Mouse (Mus musculus) liver, postnatal 0 days (tissue): ENCODE measurements around the gene Bloc1s1. TPM values are rescaled to one million over a fixed set of nuclear protein-coding genes. Genes with fewer than 3 reads are reported as not detected.

Source experiments
- ATAC-seq: fragments of 200-750 bp; cut with Nextera tagmentation; 2 replicates; pipeline ENCODE4 v1.8.0; 2017; ENCODE audit warnings: mild to moderate bottlenecking, moderate library complexity
- DNase-seq: peaks from one replicate; pipeline ENCODE4 v3.0.0-alpha.2; 2016
- H3K27ac ChIP-seq: fragments of 300-500 bp; sonication (generic); 2 replicates; pipeline ENCODE4 v1.5.1; 2014; ENCODE audit warnings: antibody characterized with exemption, moderate library complexity, mild to moderate bottlenecking, low read depth
- H3K27me3 ChIP-seq: fragments of 300-500 bp; sonication (generic); 2 replicates; pipeline ENCODE4 v1.6.1; 2014; ENCODE audit warnings: low read length, control low read depth, mixed read lengths; ENCODE audit not compliant: insufficient read depth
- H3K36me3 ChIP-seq: fragments of 300-500 bp; sonication (generic); replicated peaks from 2 replicates; pipeline ENCODE4 v1.6.1; 2014; ENCODE audit warnings: mild to moderate bottlenecking, control low read depth, low read length, moderate library complexity, mixed read lengths; ENCODE audit not compliant: insufficient read depth
- H3K4me1 ChIP-seq: fragments of 300-500 bp; sonication (generic); 2 replicates; pipeline ENCODE4 v1.6.1; 2014; ENCODE audit warnings: antibody characterized with exemption, mild to moderate bottlenecking, control low read depth; ENCODE audit not compliant: insufficient read depth
- H3K4me2 ChIP-seq: fragments of 300-500 bp; sonication (generic); 2 replicates; pipeline ENCODE4 v1.6.1; 2014; ENCODE audit warnings: low read depth, mild to moderate bottlenecking, low read length, moderate library complexity, mixed read lengths
- H3K4me3 ChIP-seq: fragments of 300-500 bp; sonication (generic); 2 replicates; pipeline ENCODE4 v1.5.1; 2014; ENCODE audit warnings: low read depth, low read length
- H3K9ac ChIP-seq: fragments of 300-500 bp; sonication (generic); replicated peaks from 2 replicates; pipeline ENCODE4 v1.6.1; 2014; ENCODE audit warnings: mild to moderate bottlenecking, moderate library complexity
- H3K9me3 ChIP-seq: fragments of 300-500 bp; sonication (generic); 2 replicates; pipeline ENCODE4 v1.6.1; 2016; ENCODE audit warnings: mild to moderate bottlenecking, control low read depth, low read length, mixed read lengths
- CTCF ChIP-seq: sonication (generic); IDR thresholded peaks from 2 replicates; pipeline ENCODE4 v1.5.1; 2016; ENCODE audit warnings: antibody characterized with exemption, low read depth
- EP300 ChIP-seq: IDR thresholded peaks from 2 replicates; pipeline ENCODE4 v1.6.1; 2016; ENCODE audit warnings: antibody characterized with exemption, low read depth, mild to moderate bottlenecking
- WGBS: fragments of 180-500 bp; shearing (Covaris S2); extraction: QIAGEN DNeasy Blood & Tissue Kit; methylation state at CpG from one replicate; pipeline ENCODE4 v1.1.7; 2014; ENCODE audit not compliant: insufficient replicate concordance; 5-methylcytosine and 5-hydroxymethylcytosine counted together
- polyA plus RNA-seq: library from polyadenylated mRNA; unstranded; fragments of >200 nt; fragmentation: Nextera tagmentation; extraction: Ambion mirVana; gene quantifications from 2 replicates; pipeline ENCODE4 v1.2.1, GENCODE M21; 2015

Gene Bloc1s1
- polyA plus RNA-seq, 1 experiment from 2014 or later, result 130 TPM

DNA sequence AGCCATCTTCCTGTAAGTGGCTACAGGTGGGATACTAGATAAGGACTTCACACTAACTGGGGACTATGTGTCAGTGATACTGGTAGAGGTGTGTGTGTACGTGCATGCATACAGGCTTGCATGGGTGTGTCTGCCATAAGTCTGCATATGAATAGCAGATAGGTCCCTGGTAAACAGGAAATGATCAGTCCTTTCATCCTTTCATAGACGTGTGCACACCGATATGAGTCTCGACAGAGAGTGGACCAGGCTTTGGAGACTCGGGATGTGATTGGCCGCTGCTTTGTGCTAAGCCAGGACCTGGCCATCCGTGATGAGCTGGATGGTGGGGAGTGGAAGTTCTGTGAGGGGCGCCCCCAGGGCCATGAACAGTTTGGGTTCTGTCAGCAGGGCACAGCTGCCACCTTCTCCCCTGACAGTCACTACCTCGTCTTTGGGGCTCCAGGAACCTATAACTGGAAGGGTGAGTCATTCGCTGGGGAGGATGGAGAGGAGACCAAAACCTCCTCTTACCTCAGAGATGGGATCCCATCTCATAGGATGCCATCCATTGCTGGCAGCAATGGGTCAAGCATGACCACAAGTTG is 16.7 kb upstream of the Bloc1s1 start:
- peaks cover 14% of the 10 kb centered on the region; the same call in 1 of the 2 replicates for H3K27me3 ChIP-seq
- no peak for DNase-seq

DNA sequence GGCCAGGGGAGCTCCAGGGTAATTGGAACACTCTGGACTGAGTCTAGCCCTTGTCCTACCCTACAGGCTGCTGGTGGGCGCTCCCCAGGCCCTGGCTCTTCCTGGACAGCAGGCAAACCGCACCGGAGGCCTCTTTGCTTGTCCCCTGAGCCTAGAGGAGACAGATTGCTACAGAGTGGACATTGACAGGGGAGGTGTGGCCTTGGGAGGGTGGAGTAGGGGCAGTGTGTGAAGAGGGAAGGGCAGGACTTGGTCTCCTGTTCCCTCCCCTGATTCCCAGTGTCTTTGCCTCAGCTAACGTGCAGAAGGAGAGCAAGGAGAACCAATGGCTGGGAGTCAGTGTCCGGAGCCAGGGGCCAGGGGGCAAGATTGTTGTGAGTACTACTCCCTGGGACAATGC is 15.1 kb upstream of the Bloc1s1 start:
- H3K27me3 ChIP-seq, result peaks cover 29% of the 10 kb centered on the region
- no peak overlapping the region for H3K4me2 ChIP-seq
- no peak overlapping the region for H3K9ac ChIP-seq
- no peaks in the 10 kb centered on the region for H3K4me1 ChIP-seq
- TF ChIP-seq EP300 (no peak), CTCF (no peak)
- no peak overlapping the region for H3K4me3 ChIP-seq
- peak; percentile 49 for DNase-seq
- peak overlapping the region; percentile 22; the same call in 1 of the 2 replicates for H3K27ac ChIP-seq
- H3K36me3 ChIP-seq, result no peaks in the 10 kb centered on the region
- ATAC-seq, result peak; percentile 89
- WGBS, result 35% methylated on average over 5 of the region's 5 CpGs
- no peaks in the 10 kb centered on the region for H3K9me3 ChIP-seq

More for the DNA sequence above, 16.7 kb upstream of the Bloc1s1 start:
- Histone ChIP-seq H3K4me1 (no peaks in the 10 kb centered on the region), H3K4me3 (no peak overlapping the region), H3K9ac (no peak overlapping the region), H3K27ac (no peak overlapping the region), H3K9me3 (no peaks in the 10 kb centered on the region), H3K4me2 (no peak overlapping the region), H3K36me3 (no peaks in the 10 kb centered on the region)
- WGBS, result 65% methylated on average over 10 of the region's 10 CpGs
- ATAC-seq, result no peak
- TF ChIP-seq CTCF, result no peak
- TF ChIP-seq EP300, result no peak

GRCm38 (mm10) chr10:128938457-128938856 is 14.6 kb upstream of the Bloc1s1 start:
- Histone ChIP-seq H3K27me3 (peaks cover 34% of the 10 kb centered on the region), H3K36me3 (no peaks in the 10 kb centered on the region), H3K4me2 (no peak overlapping the region), H3K9me3 (no peaks in the 10 kb centered on the region), H3K4me1 (0 out of 2 replicates have a peak, but pooled peaks cover 3% of the 10 kb centered on the region), H3K9ac (no peak overlapping the region), H3K27ac (no peak overlapping the region), H3K4me3 (no peak overlapping the region)
- DNase-seq (peak; percentile 50), ATAC-seq (peak; percentile 73)
- no peak for TF ChIP-seq EP300
- no peak for TF ChIP-seq CTCF
- WGBS, result 70% methylated on average over 9 of the region's 9 CpGs

- Histone ChIP-seq H3K27ac (no peak overlapping the region), H3K27me3 (peaks cover 40% of the 10 kb centered on the region), H3K4me2 (no peak overlapping the region), H3K9ac (no peak overlapping the region), H3K9me3 (no peaks in the 10 kb centered on the region), H3K36me3 (no peaks in the 10 kb centered on the region), H3K4me3 (no peak overlapping the region), H3K4me1 (0 out of 2 replicates have a peak, but pooled peaks cover 4% of the 10 kb centered on the region)
- 69% methylated on average over 12 of the region's 12 CpGs for WGBS
- no peak for TF ChIP-seq EP300
- no peak for TF ChIP-seq CTCF
- no peak for DNase-seq
- no peak for ATAC-seq
Measured at GRCm38 (mm10) chr10:128937756-128938390, 14.0 kb upstream of the Bloc1s1 start.

GRCm38 (mm10) chr10:128935826-128936440 is 12.1 kb upstream of the Bloc1s1 start:
- Histone ChIP-seq H3K27me3 (peaks cover 53% of the 10 kb centered on the region), H3K36me3 (no peaks in the 10 kb centered on the region), H3K4me2 (no peak overlapping the region), H3K4me1 (0 out of 2 replicates have a peak, but pooled peaks cover 4% of the 10 kb centered on the region), H3K9ac (no peak overlapping the region), H3K9me3 (no peaks in the 10 kb centered on the region), H3K27ac (no peak overlapping the region), H3K4me3 (no peak overlapping the region)
- DNase-seq (no peak), ATAC-seq (no peak)
- TF ChIP-seq EP300, result no peak
- TF ChIP-seq CTCF, result no peak
- WGBS, result 63% methylated on average over 8 of the region's 8 CpGs

GRCm38 (mm10) chr10:128934997-128935787 is 11.4 kb upstream of the Bloc1s1 start:
- no peak for DNase-seq
- no peak overlapping the region for H3K4me3 ChIP-seq

More at GRCm38 (mm10) chr10:128934997-128935787, 11.4 kb upstream of the Bloc1s1 start:
- peaks cover 50% of the 10 kb centered on the region for H3K27me3 ChIP-seq
- ATAC-seq, result no peak
- TF ChIP-seq CTCF, result no peak
- no peak for TF ChIP-seq EP300
- H3K4me1 ChIP-seq, result 0 out of 2 replicates have a peak, but pooled peaks cover 4% of the 10 kb centered on the region
- H3K9ac ChIP-seq, result no peak overlapping the region
- H3K4me2 ChIP-seq, result no peak overlapping the region
- WGBS, result 61% methylated on average over 7 of the region's 7 CpGs
- no peaks in the 10 kb centered on the region for H3K9me3 ChIP-seq
- no peaks in the 10 kb centered on the region for H3K36me3 ChIP-seq
- H3K27ac ChIP-seq, result no peak overlapping the region
